Mouse (Mus musculus) liver, embryonic 15.5 days (tissue): ENCODE measurements around the gene Ctsk. TPM values are rescaled to one million over a fixed set of nuclear protein-coding genes. Genes with fewer than 3 reads are reported as not detected.

Experiments
- ATAC-seq: fragments of 200-750 bp; cut with Nextera tagmentation; 2 replicates; pipeline ENCODE4 v1.8.0; 2017; ENCODE audit warnings: moderate number of reproducible peaks, mild to moderate bottlenecking, moderate library complexity; ENCODE audit not compliant: insufficient read depth
- H3K27ac ChIP-seq: fragments of 300-500 bp; sonication (generic); replicated peaks from 2 replicates; pipeline ENCODE4 v1.5.1; 2015; ENCODE audit warnings: mild to moderate bottlenecking, inconsistent platforms
- H3K27me3 ChIP-seq: fragments of 300-500 bp; sonication (generic); 2 replicates; pipeline ENCODE4 v1.6.1; 2015; ENCODE audit warnings: mild to moderate bottlenecking, inconsistent platforms
- H3K36me3 ChIP-seq: fragments of 300-500 bp; sonication (generic); replicated peaks from 2 replicates; pipeline ENCODE4 v1.6.1; 2015; ENCODE audit warnings: moderate library complexity, mild to moderate bottlenecking, inconsistent platforms
- H3K4me1 ChIP-seq: fragments of 300-500 bp; sonication (generic); replicated peaks from 2 replicates; pipeline ENCODE4 v1.6.1; 2015; ENCODE audit warnings: inconsistent platforms
- H3K4me2 ChIP-seq: fragments of 300-500 bp; sonication (generic); 2 replicates; pipeline ENCODE4 v1.6.1; 2015; ENCODE audit warnings: moderate library complexity, mild to moderate bottlenecking, inconsistent platforms
- H3K4me3 ChIP-seq: fragments of 300-500 bp; sonication (generic); replicated peaks from 2 replicates; pipeline ENCODE4 v1.5.1; 2015; ENCODE audit warnings: mild to moderate bottlenecking, inconsistent platforms
- H3K9ac ChIP-seq: fragments of 300-500 bp; sonication (generic); 2 replicates; pipeline ENCODE4 v1.6.1; 2015; ENCODE audit warnings: moderate library complexity, mild to moderate bottlenecking, inconsistent platforms
- H3K9me3 ChIP-seq: fragments of 300-500 bp; sonication (generic); replicated peaks from 2 replicates; pipeline ENCODE4 v1.6.1; 2016; ENCODE audit warnings: inconsistent platforms
- WGBS: fragments of 180-500 bp; shearing (Covaris S2); methylation state at CpG from one replicate; pipeline ENCODE4 v1.1.7; 2015; ENCODE audit warnings: mixed read lengths; ENCODE audit not compliant: insufficient replicate concordance; 5-methylcytosine and 5-hydroxymethylcytosine counted together
- polyA plus RNA-seq: library from polyadenylated mRNA; unstranded; fragments of >200 nt; fragmentation: Nextera tagmentation; extraction: Ambion mirVana; gene quantifications from 2 replicates; pipeline ENCODE4 v1.2.1, GENCODE M21; 2015

The Ctsk gene
- polyA plus RNA-seq, 1 experiment from 2014 or later, result 1.3 TPM

DNA sequence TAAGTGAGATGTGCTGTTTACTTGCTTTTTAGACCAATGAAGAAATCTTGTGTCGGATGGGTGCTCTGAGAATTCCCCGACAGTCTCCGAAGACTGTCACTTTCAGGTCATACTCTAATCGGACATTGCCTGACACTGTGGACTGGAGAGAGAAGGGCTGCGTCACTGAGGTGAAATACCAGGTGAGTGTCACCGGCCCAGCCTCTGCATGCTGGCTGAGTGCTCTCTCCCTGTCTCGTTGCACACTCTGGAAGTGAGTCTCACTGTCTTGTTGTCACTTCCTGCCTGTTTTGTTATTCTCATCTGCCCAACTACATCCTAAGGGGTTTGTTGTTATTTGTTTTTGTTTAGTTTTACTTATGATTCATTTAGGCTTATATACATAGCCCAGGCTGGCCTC, 43.9 kb downstream of the Ctsk start:
- no peaks in the 10 kb centered on the region for H3K4me1 ChIP-seq
- H3K9me3 ChIP-seq, result no peaks in the 10 kb centered on the region
- H3K27me3 ChIP-seq, result peaks cover 48% of the 10 kb centered on the region
- no peak overlapping the region for H3K4me2 ChIP-seq
- no peak overlapping the region for H3K9ac ChIP-seq
- no peak overlapping the region for H3K27ac ChIP-seq
- no peaks in the 10 kb centered on the region for H3K36me3 ChIP-seq
- no peak overlapping the region for H3K4me3 ChIP-seq
- no peak for ATAC-seq
- 71% methylated on average over 7 of the region's 7 CpGs for WGBS

DNA sequence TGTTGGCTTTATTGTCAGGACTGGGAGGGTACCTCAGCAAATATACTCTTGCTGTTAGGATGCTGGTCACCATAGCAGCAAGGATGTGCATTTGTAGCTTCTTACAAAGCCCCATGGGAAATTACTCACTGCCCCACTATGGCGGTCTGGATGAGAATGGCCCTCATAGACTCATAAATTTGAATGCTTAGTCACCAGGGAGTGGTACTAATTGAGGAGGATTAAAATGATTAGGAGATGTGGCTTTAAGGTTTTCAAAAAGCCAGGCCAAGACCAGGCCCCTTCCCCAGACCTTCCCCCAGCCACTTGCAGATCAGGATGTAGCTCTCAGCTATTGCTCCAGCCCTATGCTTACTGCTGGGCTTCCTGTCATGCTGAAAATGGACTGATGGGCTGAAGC, 51.1 kb downstream of the Ctsk start:
- ATAC-seq, result no peak
- no peaks in the 10 kb centered on the region for H3K9me3 ChIP-seq
- 70% methylated on average over 1 of the region's 1 CpGs for WGBS

DNA sequence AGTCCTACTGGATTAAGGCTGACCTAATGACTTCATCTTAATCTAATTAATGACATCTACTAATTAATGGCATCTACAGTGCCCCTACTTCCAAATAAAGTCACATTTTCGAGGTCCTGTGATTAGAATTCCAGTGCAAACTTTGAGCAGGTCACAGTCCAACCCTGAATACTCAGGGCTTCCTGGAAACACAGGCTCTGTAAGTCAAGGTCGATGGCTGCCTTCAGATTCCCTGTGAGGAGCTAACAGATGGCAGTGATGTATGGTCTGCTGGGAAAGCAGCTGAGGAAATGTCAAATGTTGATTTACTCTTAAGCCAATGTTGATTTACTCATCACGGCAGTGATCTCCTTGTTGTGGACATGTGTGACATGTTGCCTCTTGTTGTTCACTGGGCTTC, 54.9 kb downstream of the Ctsk start:
- Histone ChIP-seq H3K9me3 (no peaks in the 10 kb centered on the region), H3K27ac (no peak overlapping the region), H3K4me2 (no peak overlapping the region), H3K9ac (no peak overlapping the region), H3K4me1 (no peaks in the 10 kb centered on the region), H3K27me3 (no peaks in the 10 kb centered on the region), H3K4me3 (no peak overlapping the region), H3K36me3 (no peaks in the 10 kb centered on the region)
- 42% methylated on average over 3 of the region's 3 CpGs for WGBS
- ATAC-seq, result no peak

More for the DNA sequence above, 51.1 kb downstream of the Ctsk start:
- no peak overlapping the region for H3K27ac ChIP-seq
- H3K9ac ChIP-seq, result no peak overlapping the region
- no peaks in the 10 kb centered on the region for H3K36me3 ChIP-seq
- peaks cover 23% of the 10 kb centered on the region; the same call in 1 of the 2 replicates for H3K27me3 ChIP-seq
- H3K4me1 ChIP-seq, result no peaks in the 10 kb centered on the region
- H3K4me3 ChIP-seq, result no peak overlapping the region
- no peak overlapping the region for H3K4me2 ChIP-seq

Other genes starting within 250 kb of the Ctsk start
- not detected in 2 replicates for gene Bnipl, start 248.1 kb upstream of the Ctsk start, polyA plus RNA-seq
- gene Mindy1, start 217.9 kb upstream of the Ctsk start, polyA plus RNA-seq, result 18.8 and 20.9 TPM in 2 replicates
- gene Prune1, start 217.2 kb upstream of the Ctsk start, polyA plus RNA-seq, result 9.0 and 9.5 TPM in 2 replicates
- 2.1 and 2.8 TPM in 2 replicates for gene Anxa9, start 192.1 kb upstream of the Ctsk start, polyA plus RNA-seq
- 110 and 114 TPM in 2 replicates for gene Cers2, start 184.5 kb upstream of the Ctsk start, polyA plus RNA-seq
- 12.0 and 12.9 TPM in 2 replicates for gene Setdb1, start 142.1 kb upstream of the Ctsk start, polyA plus RNA-seq
- gene 4930558C23Rik, start 96.4 kb upstream of the Ctsk start, polyA plus RNA-seq, result not detected in 2 replicates
- 15.4 and 16.4 TPM in 2 replicates for gene Arnt, start 64.9 kb upstream of the Ctsk start, polyA plus RNA-seq
- gene Ctss, start 27.5 kb downstream of the Ctsk start, polyA plus RNA-seq, result 34.9 and 37.1 TPM in 2 replicates
- gene Hormad1, start 60.4 kb downstream of the Ctsk start, polyA plus RNA-seq, result not detected in 2 replicates
- 28.9 and 31.2 TPM in 2 replicates for gene Golph3l, start 89.7 kb downstream of the Ctsk start, polyA plus RNA-seq
- gene Ensa, start 125.7 kb downstream of the Ctsk start, polyA plus RNA-seq, result 32.7 and 35.9 TPM in 2 replicates
- gene Mcl1, start 159.5 kb downstream of the Ctsk start, polyA plus RNA-seq, result 34.8 and 39.0 TPM in 2 replicates
- 0.79 and 1.0 TPM in 2 replicates for gene Adamtsl4, start 188.7 kb downstream of the Ctsk start, polyA plus RNA-seq
- gene Ecm1, start 240.3 kb downstream of the Ctsk start, polyA plus RNA-seq, result 17.4 and 18.2 TPM in 2 replicates